Mouse (Mus musculus): ENCODE data around the gene Psmd1.

DNA sequence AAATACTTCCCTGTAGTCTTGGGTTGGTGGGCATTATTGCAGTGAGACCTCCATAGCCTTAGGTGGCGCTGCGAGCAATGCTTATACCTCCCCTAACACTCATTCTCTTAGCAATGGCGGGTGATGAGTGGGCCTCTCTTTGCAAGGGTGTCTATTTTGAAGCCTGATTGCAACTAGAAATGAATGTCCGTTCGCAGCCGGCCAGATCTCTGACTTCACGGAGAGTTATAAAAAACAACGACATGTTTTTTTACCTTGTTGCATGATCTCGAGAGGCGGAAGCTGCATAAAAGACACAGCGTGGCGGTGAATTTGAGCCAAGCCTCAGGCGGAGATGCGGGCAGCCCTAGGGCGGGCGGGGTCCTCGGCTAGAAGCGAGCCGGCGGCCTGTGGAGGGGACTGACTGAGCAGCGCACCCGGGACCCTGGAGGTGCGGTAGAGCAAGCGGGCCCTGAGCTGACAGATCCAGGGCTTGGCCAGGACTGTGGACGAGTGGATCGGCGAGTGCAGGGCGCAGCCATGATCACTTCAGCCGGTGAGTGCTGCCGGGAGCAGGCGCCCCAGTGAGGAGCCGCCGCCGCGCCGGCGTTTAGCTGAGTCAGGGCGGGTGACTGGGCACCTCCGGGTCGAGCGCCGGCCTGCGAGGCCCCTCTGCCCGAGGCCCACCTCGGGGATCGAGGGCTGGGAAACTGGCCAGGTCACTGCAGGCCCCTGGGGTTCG lies at the start of gene Psmd1:
- peak; percentile 81 for TF ChIP-seq CTCF (IDR thresholded peaks at IDR 0.05; ENCODE audit: extremely low read depth, insufficient read depth, low read length)
- TF ChIP-seq POLR2A (IDR thresholded peaks at IDR 0.05; ENCODE audit: extremely low read depth, insufficient read depth, low read length) = 0 out of 2 replicates have a peak, but pooled peaks have one; percentile 30
